Mouse (Mus musculus) kidney, adult 2 months (tissue): Measurements from ENCODE around the gene Srsf10. TPM values are rescaled to one million over a fixed set of nuclear protein-coding genes. Genes with fewer than 3 reads are reported as not detected.

ENCODE experiments used
- DNase-seq: peaks from one replicate; pipeline ENCODE4 v3.0.0; 2021
- H3K27ac ChIP-seq: fragments of 200-500 bp; 2 replicates; pipeline ENCODE4 v1.5.1; 2012; ENCODE audit warnings: low read depth, low read length, control low read depth, inconsistent platforms; ENCODE audit not compliant: insufficient read depth
- H3K27me3 ChIP-seq: fragments of 200-500 bp; replicated peaks from 2 replicates; pipeline ENCODE4 v1.6.1; 2012; ENCODE audit warnings: mild to moderate bottlenecking, moderate library complexity, low read length, inconsistent platforms; ENCODE audit not compliant: control insufficient read depth, insufficient read depth
- H3K36me3 ChIP-seq: fragments of 200-500 bp; 2 replicates; pipeline ENCODE4 v1.6.1; 2012; ENCODE audit warnings: mild to moderate bottlenecking, moderate library complexity, low read length, inconsistent platforms; ENCODE audit not compliant: control insufficient read depth, insufficient read depth
- H3K4me1 ChIP-seq: fragments of 200-500 bp; 2 replicates; pipeline ENCODE4 v1.6.1; 2011; ENCODE audit warnings: low read length; ENCODE audit not compliant: control insufficient read depth, insufficient read depth
- H3K4me3 ChIP-seq: fragments of 200-500 bp; 2 replicates; pipeline ENCODE4 v1.5.1; 2011; ENCODE audit warnings: mild to moderate bottlenecking, low read depth, low read length, control low read depth; ENCODE audit not compliant: insufficient read depth
- CTCF ChIP-seq: fragments of 200-500 bp; conservative IDR thresholded peaks from 2 replicates; pipeline ENCODE4 v1.5.1; 2011; ENCODE audit warnings: low read depth, mild to moderate bottlenecking, control low read depth, low read length, moderate library complexity, mixed read lengths; ENCODE audit not compliant: insufficient read depth, insufficient read length
- POLR2A ChIP-seq: fragments of 200-500 bp; IDR thresholded peaks from one replicate; pipeline ENCODE4 v1.6.1; 2011; ENCODE audit warnings: low read depth, low read length, control low read depth
- WGBS: fragments of 180-500 bp; shearing (Covaris S2); methylation state at CpG from one replicate; pipeline ENCODE4 v1.1.7; 2018; 5-methylcytosine and 5-hydroxymethylcytosine counted together
- polyA plus RNA-seq: library from polyadenylated mRNA; depleted of rRNA; stranded (reverse); fragments of >200 nt; gene quantifications from 2 replicates; pipeline ENCODE4 v1.2.3, GENCODE M21; 2012; rRNA removed

The Srsf10 gene
- 43.4 TPM in 2 replicates for polyA plus RNA-seq

- WGBS, result 1% methylated on average over 63 of the region's 67 CpGs
Measured at GRCm38 (mm10) chr4:135855536-135856222, at the start of gene Srsf10. Gene Srsf10 (plus strand): TSS chr4:135855747.

GRCm38 (mm10) chr4:135814896-135815295 is 40.7 kb upstream of the Srsf10 start:
- Histone ChIP-seq H3K36me3 (no peaks in the 10 kb centered on the region), H3K27ac (no peak overlapping the region), H3K4me3 (no peak overlapping the region), H3K4me1 (peaks cover 16% of the 10 kb centered on the region), H3K27me3 (no peaks in the 10 kb centered on the region)
- WGBS, result 83% methylated on average over 7 of the region's 7 CpGs
- TF ChIP-seq CTCF, result no peak
- TF ChIP-seq POLR2A, result no peak
- no peak for DNase-seq

More at GRCm38 (mm10) chr4:135855536-135856222, at the start of gene Srsf10:
- Histone ChIP-seq H3K27ac (peak within 1 kb of the TSS; percentile 97), H3K4me3 (peak within 1 kb of the TSS; percentile 87), H3K27me3 (no peaks in the 10 kb centered on the region), H3K4me1 (peaks cover 23% of the 10 kb centered on the region), H3K36me3 (no peaks in the 10 kb centered on the region)
- peak; percentile 98 for DNase-seq
- TF ChIP-seq POLR2A (peak; percentile 66), CTCF (no peak)

- Histone ChIP-seq H3K27me3 (no peaks in the 10 kb centered on the region), H3K36me3 (no peaks in the 10 kb centered on the region), H3K4me3 (no peak overlapping the region), H3K4me1 (peaks cover 16% of the 10 kb centered on the region), H3K27ac (no peak overlapping the region)
- peak; percentile 52 for DNase-seq
- TF ChIP-seq CTCF (peak; percentile 67), POLR2A (no peak)
- 43% methylated on average over 12 of the region's 12 CpGs for WGBS
Measured at GRCm38 (mm10) chr4:135816905-135817622, 38.5 kb upstream of the Srsf10 start.

GRCm38 (mm10) chr4:135818366-135818765 is 37.2 kb upstream of the Srsf10 start:
- no peaks in the 10 kb centered on the region for H3K27me3 ChIP-seq
- no peaks in the 10 kb centered on the region for H3K36me3 ChIP-seq
- TF ChIP-seq CTCF, result no peak
- no peak for TF ChIP-seq POLR2A
- 65% methylated on average over 3 of the region's 3 CpGs for WGBS
- H3K4me1 ChIP-seq, result peaks cover 16% of the 10 kb centered on the region
- peak; percentile 84 for DNase-seq
- no peak overlapping the region for H3K4me3 ChIP-seq
- peak overlapping the region; percentile 57 for H3K27ac ChIP-seq

- WGBS, result 11% methylated on average over 17 of the region's 17 CpGs
- Histone ChIP-seq H3K36me3 (no peaks in the 10 kb centered on the region), H3K4me3 (peak overlapping the region; percentile 14; the same call in 1 of the 2 replicates), H3K27ac (peak overlapping the region; percentile 96), H3K27me3 (no peaks in the 10 kb centered on the region), H3K4me1 (peaks cover 16% of the 10 kb centered on the region)
- TF ChIP-seq CTCF (no peak), POLR2A (no peak)
- DNase-seq, result peak; percentile 92
Measured at GRCm38 (mm10) chr4:135819826-135820526, 35.6 kb upstream of the Srsf10 start.

- no peak overlapping the region for H3K4me3 ChIP-seq
- no peak overlapping the region for H3K27ac ChIP-seq
- WGBS, result 93% methylated on average over 4 of the region's 4 CpGs
- no peaks in the 10 kb centered on the region for H3K27me3 ChIP-seq
- no peaks in the 10 kb centered on the region for H3K36me3 ChIP-seq
- H3K4me1 ChIP-seq, result peaks cover 16% of the 10 kb centered on the region
- TF ChIP-seq CTCF (no peak), POLR2A (no peak)
- no peak for DNase-seq
Measured at GRCm38 (mm10) chr4:135821772-135822171, 33.8 kb upstream of the Srsf10 start.

- H3K4me1 ChIP-seq, result peaks cover 12% of the 10 kb centered on the region
- peak; percentile 48 for DNase-seq
- 70% methylated on average over 2 of the region's 2 CpGs for WGBS
- TF ChIP-seq CTCF (peak; percentile 69), POLR2A (no peak)
- no peaks in the 10 kb centered on the region for H3K27me3 ChIP-seq
- H3K36me3 ChIP-seq, result no peaks in the 10 kb centered on the region
- H3K4me3 ChIP-seq, result no peak overlapping the region
- no peak overlapping the region for H3K27ac ChIP-seq
Measured at GRCm38 (mm10) chr4:135823298-135823697, 32.2 kb upstream of the Srsf10 start.
